Mouse (Mus musculus) liver, postnatal 0 days (tissue): ENCODE measurements around the gene Polr2b.

Experiments used
- CTCF ChIP-seq: sonication (generic); IDR thresholded peaks from 2 replicates; pipeline ENCODE4 v1.5.1; 2016; ENCODE audit warnings: antibody characterized with exemption, low read depth
- EP300 ChIP-seq: IDR thresholded peaks from 2 replicates; pipeline ENCODE4 v1.6.1; 2016; ENCODE audit warnings: antibody characterized with exemption, low read depth, mild to moderate bottlenecking

DNA sequence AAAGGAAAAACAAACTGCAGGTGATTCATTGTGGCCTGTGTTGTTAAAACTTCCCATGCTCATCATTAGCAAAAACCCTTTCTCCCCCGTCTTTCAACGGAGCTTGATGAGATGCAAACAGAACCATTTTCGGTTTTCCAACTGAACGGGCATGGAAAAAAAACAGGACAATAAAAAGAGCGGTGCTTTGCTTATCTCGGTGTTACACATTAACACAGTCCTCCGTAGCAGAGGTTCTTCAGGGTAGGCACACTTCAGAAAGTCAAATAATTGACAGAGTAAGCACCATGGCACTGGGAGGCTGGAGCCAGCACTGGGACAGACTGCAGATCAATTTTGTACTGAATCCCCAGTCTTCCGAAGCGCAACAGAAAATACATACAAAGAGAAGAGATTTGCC, 74.8 kb downstream of the Polr2b start:
- TF ChIP-seq CTCF: no peak
- no peak for TF ChIP-seq EP300
